Mouse (Mus musculus) embryonic facial prominence, embryonic 11.5 days (tissue): Measurements from ENCODE around the gene Mdm2. TPM values are rescaled to one million over a fixed set of nuclear protein-coding genes. Genes with fewer than 3 reads are reported as not detected.

Source experiments
- ATAC-seq: fragments of 200-750 bp; cut with Nextera tagmentation; replicated peaks from 2 replicates; pipeline ENCODE4 v1.8.0; 2017; ENCODE audit warnings: low read depth; ENCODE audit not compliant: insufficient number of reproducible peaks, low FRiP score, low TSS enrichment
- DNase-seq: peaks from one replicate; pipeline ENCODE4 v3.0.0-alpha.2; 2015; ENCODE audit warnings: low spot score
- H3K27ac ChIP-seq: fragments of 300-500 bp; sonication (generic); replicated peaks from 2 replicates; pipeline ENCODE4 v1.5.1; 2014; ENCODE audit warnings: mild to moderate bottlenecking, low read depth, low read length, control low read depth
- H3K27me3 ChIP-seq: fragments of 300-500 bp; sonication (generic); 2 replicates; pipeline ENCODE4 v1.6.1; 2014; ENCODE audit warnings: mild to moderate bottlenecking, low read length, moderate library complexity, mixed read lengths; ENCODE audit not compliant: control insufficient read depth, insufficient read depth
- H3K36me3 ChIP-seq: fragments of 300-500 bp; sonication (generic); replicated peaks from 2 replicates; pipeline ENCODE4 v1.6.1; 2014; ENCODE audit warnings: low read depth, mild to moderate bottlenecking, low read length, moderate library complexity, mixed read lengths; ENCODE audit not compliant: control insufficient read depth, insufficient read depth
- H3K4me1 ChIP-seq: fragments of 300-500 bp; sonication (generic); 2 replicates; pipeline ENCODE4 v1.6.1; 2014; ENCODE audit warnings: low read length, mixed read lengths; ENCODE audit not compliant: control insufficient read depth, insufficient read depth
- H3K4me2 ChIP-seq: fragments of 300-500 bp; sonication (generic); 2 replicates; pipeline ENCODE4 v1.6.1; 2014; ENCODE audit warnings: low read depth, mild to moderate bottlenecking, control low read depth, low read length, moderate library complexity
- H3K4me3 ChIP-seq: fragments of 300-500 bp; sonication (generic); 2 replicates; pipeline ENCODE4 v1.5.1; 2014; ENCODE audit warnings: low read depth, low read length, control low read depth
- H3K9ac ChIP-seq: fragments of 300-500 bp; sonication (generic); replicated peaks from 2 replicates; pipeline ENCODE4 v1.6.1; 2014; ENCODE audit warnings: mild to moderate bottlenecking, control low read depth, low read length
- H3K9me3 ChIP-seq: fragments of 300-500 bp; sonication (generic); replicated peaks from 2 replicates; pipeline ENCODE4 v1.6.1; 2016; ENCODE audit warnings: mild to moderate bottlenecking, low read length, inconsistent platforms, mixed read lengths; ENCODE audit not compliant: control insufficient read depth
- WGBS: fragments of 180-500 bp; shearing (Covaris S2); extraction: QIAGEN DNeasy Blood & Tissue Kit; methylation state at CpG from one replicate; pipeline ENCODE4 v1.1.7; 2014; 5-methylcytosine and 5-hydroxymethylcytosine counted together
- polyA plus RNA-seq: library from polyadenylated mRNA; unstranded; fragments of >200 nt; fragmentation: Nextera tagmentation; extraction: Ambion mirVana; gene quantifications from 2 replicates; pipeline ENCODE4 v1.2.1, GENCODE M21; 2014

Mdm2 gene
- polyA plus RNA-seq, 1 experiment from 2014 or later = 47.7 TPM

- DNase-seq = no peak
- Histone ChIP-seq H3K36me3 (no peaks in the 10 kb centered on the region), H3K4me2 (no peak overlapping the region), H3K27ac (no peak overlapping the region), H3K9me3 (no peaks in the 10 kb centered on the region), H3K4me3 (no peak overlapping the region), H3K27me3 (no peaks in the 10 kb centered on the region), H3K9ac (no peak overlapping the region), H3K4me1 (no peaks in the 10 kb centered on the region)
- WGBS = 93% methylated on average over 9 of the region's 9 CpGs
- no peak for ATAC-seq
Measured at GRCm38 (mm10) chr10:117666947-117667630, 43.5 kb downstream of the Mdm2 start.

GRCm38 (mm10) chr10:117666361-117666760 is 44.2 kb downstream of the Mdm2 start:
- WGBS = 88% methylated on average over 3 of the region's 3 CpGs

GRCm38 (mm10) chr10:117665376-117666275 is 44.9 kb downstream of the Mdm2 start:
- Histone ChIP-seq H3K9me3 (no peaks in the 10 kb centered on the region), H3K27ac (no peak overlapping the region), H3K4me2 (no peak overlapping the region), H3K4me1 (no peaks in the 10 kb centered on the region), H3K9ac (no peak overlapping the region), H3K4me3 (no peak overlapping the region), H3K27me3 (no peaks in the 10 kb centered on the region), H3K36me3 (no peaks in the 10 kb centered on the region)
- WGBS = 83% methylated on average over 9 of the region's 9 CpGs
- ATAC-seq (no peak), DNase-seq (no peak)

More at GRCm38 (mm10) chr10:117666361-117666760, 44.2 kb downstream of the Mdm2 start:
- DNase-seq (no peak), ATAC-seq (no peak)
- no peaks in the 10 kb centered on the region for H3K4me1 ChIP-seq
- no peak overlapping the region for H3K4me2 ChIP-seq
- no peaks in the 10 kb centered on the region for H3K9me3 ChIP-seq
- no peak overlapping the region for H3K4me3 ChIP-seq
- no peak overlapping the region for H3K27ac ChIP-seq
- H3K36me3 ChIP-seq = no peaks in the 10 kb centered on the region
- no peaks in the 10 kb centered on the region for H3K27me3 ChIP-seq
- no peak overlapping the region for H3K9ac ChIP-seq

GRCm38 (mm10) chr10:117664926-117665209 is 45.7 kb downstream of the Mdm2 start:
- Histone ChIP-seq H3K9me3 (no peaks in the 10 kb centered on the region), H3K4me1 (no peaks in the 10 kb centered on the region), H3K9ac (no peak overlapping the region), H3K27ac (no peak overlapping the region), H3K4me2 (no peak overlapping the region), H3K27me3 (no peaks in the 10 kb centered on the region), H3K36me3 (no peaks in the 10 kb centered on the region), H3K4me3 (no peak overlapping the region)
- ATAC-seq (no peak), DNase-seq (no peak)

- Histone ChIP-seq H3K4me3 (no peak overlapping the region), H3K9me3 (no peaks in the 10 kb centered on the region), H3K27ac (no peak overlapping the region), H3K9ac (no peak overlapping the region), H3K36me3 (no peaks in the 10 kb centered on the region), H3K27me3 (no peaks in the 10 kb centered on the region), H3K4me2 (no peak overlapping the region), H3K4me1 (no peaks in the 10 kb centered on the region)
- ATAC-seq (no peak), DNase-seq (no peak)
- WGBS = 59% methylated on average over 14 of the region's 14 CpGs
Measured at GRCm38 (mm10) chr10:117664208-117664925, 46.2 kb downstream of the Mdm2 start.

DNA sequence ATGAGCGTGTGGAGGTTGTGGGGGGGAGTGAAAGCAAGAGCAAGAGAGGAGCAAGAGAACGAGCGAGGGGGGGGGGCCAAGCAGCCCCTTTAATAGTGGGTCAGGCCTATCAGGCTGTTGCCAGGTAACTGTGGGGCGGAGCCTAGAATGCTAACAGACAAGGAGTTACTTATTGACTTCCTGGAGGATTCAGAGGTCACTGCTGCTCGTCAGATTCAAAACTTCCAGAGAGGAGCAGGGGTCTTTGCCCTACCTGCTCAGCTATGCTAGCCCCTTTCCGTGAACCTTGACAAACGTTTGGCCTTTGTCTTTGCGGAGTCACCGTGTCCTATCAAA is 46.7 kb downstream of the Mdm2 start:
- DNase-seq = peak; percentile 56
- no peak for ATAC-seq
- Histone ChIP-seq H3K36me3 (no peaks in the 10 kb centered on the region), H3K9me3 (no peaks in the 10 kb centered on the region), H3K4me1 (no peaks in the 10 kb centered on the region), H3K4me2 (no peak overlapping the region), H3K9ac (no peak overlapping the region), H3K27ac (no peak overlapping the region), H3K27me3 (no peaks in the 10 kb centered on the region), H3K4me3 (no peak overlapping the region)
- WGBS = 22% methylated on average over 9 of the region's 9 CpGs

DNA sequence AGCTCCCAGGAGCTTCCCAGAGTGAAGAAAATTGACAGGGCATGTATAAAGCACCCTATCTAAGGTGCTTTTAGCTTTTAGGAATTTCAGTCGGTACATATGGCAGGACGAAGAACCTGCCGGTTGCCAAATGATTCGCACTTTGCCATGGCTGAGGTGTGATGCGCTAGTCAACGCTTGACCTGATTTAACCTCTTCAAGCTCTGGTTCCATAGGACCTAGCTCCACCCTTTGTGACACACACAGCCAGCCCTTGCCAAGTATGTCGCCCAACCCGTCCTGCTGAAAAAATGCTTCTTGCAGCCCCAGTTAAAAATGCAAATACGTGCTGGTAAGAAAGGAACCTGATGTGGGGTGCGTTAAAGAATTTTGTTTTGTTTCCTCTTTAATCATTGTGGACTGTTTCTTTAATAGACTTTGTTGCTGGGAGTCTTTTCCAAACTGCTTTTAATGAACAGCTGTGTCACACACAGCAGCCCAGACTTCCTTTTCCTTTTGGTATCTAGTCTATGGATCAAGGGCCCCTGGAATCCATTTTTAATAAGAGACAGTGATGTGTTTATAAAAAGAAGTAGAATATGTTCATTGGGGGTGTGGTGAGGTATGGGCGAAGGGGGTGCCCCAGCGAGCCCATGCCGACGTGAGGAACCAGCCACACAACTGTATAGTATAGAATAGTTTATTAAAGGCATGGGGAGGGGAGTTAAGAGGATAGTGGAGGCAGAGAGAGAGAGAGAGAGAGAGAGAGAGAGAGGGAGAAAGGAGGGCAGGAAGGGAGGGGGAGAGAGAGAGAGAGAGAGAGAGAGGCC is 47.3 kb downstream of the Mdm2 start:
- no peaks in the 10 kb centered on the region for H3K9me3 ChIP-seq
- WGBS = 75% methylated on average over 14 of the region's 14 CpGs
- no peak overlapping the region for H3K9ac ChIP-seq
- no peak overlapping the region for H3K4me2 ChIP-seq
- no peaks in the 10 kb centered on the region for H3K4me1 ChIP-seq
- no peak overlapping the region for H3K4me3 ChIP-seq
- DNase-seq (no peak), ATAC-seq (no peak)
- no peaks in the 10 kb centered on the region for H3K27me3 ChIP-seq
- no peaks in the 10 kb centered on the region for H3K36me3 ChIP-seq
- H3K27ac ChIP-seq = no peak overlapping the region
